ENCODE assay signal across 8 mouse cellular contexts in the genomic region with DNA sequence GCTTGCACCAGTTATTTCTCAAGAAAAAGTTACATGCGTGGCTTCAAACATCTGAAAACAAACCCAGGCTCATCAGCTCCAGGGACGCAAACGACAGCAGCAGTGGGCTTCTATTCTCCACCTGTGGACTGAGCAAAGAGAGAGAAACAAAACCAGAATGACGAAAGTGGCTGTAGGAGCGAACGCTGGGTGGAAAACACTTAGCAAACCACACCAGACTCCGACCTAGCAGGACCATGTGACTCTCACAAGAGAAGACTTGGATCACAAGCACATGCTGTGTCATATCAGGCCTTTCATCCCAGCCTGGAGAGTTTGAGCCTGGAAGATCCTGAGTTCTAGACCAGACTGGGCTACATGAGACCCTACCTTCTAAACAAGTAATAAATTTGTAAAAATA. TPM values are rescaled to one million over a fixed set of nuclear protein-coding genes. Genes with fewer than 3 reads are reported as not detected.
DNase-seq lines count a peak whose midpoint lies in the region; ATAC-seq and TF ChIP-seq lines count a peak whose summit lies in the region.

No protein-coding gene starts in this region.

- peaks cover 2% of the 10 kb centered on the region; the same call in 1 of the 2 replicates for H3K27me3 ChIP-seq in forebrain, embryonic 12.5 days
- no peaks in the 10 kb centered on the region for H3K27me3 ChIP-seq in forebrain, embryonic 11.5 days (ENCODE audit: control insufficient read depth, insufficient read depth, low read length)
- peaks cover 8% of the 10 kb centered on the region for H3K27me3 ChIP-seq in midbrain, embryonic 12.5 days

- no peak overlapping the region for H3K4me3 ChIP-seq in forebrain, embryonic 12.5 days (replicated peaks)
- H3K4me3 ChIP-seq in forebrain, embryonic 11.5 days (ENCODE audit: low read depth, low read length) = no peak overlapping the region
- no peak overlapping the region for H3K4me3 ChIP-seq in layer of hippocampus, adult 2 months
- H3K4me3 ChIP-seq in bone marrow, adult 2 months (replicated peaks; ENCODE audit: control insufficient read depth, low read depth, low read length) = no peak overlapping the region
- no peak overlapping the region for H3K4me3 ChIP-seq in midbrain, embryonic 12.5 days

- no peak for TF ChIP-seq CTCF in layer of hippocampus, adult 2 months (conservative IDR thresholded peaks at IDR 0.05)
- no peak for TF ChIP-seq CTCF in bone marrow, adult 2 months (IDR thresholded peaks at IDR 0.05; ENCODE audit: control insufficient read depth, insufficient read depth, low read length)

- H3K4me2 ChIP-seq in forebrain, embryonic 12.5 days = no peak overlapping the region
- H3K4me2 ChIP-seq in forebrain, embryonic 11.5 days (ENCODE audit: low read depth, low read length, severe bottlenecking) = no peak overlapping the region
- H3K4me2 ChIP-seq in midbrain, embryonic 12.5 days (replicated peaks) = no peak overlapping the region

- no peaks in the 10 kb centered on the region for H3K9me3 ChIP-seq in forebrain, embryonic 12.5 days
- H3K9me3 ChIP-seq in forebrain, embryonic 11.5 days (ENCODE audit: control insufficient read depth, low read length) = no peaks in the 10 kb centered on the region
- no peaks in the 10 kb centered on the region for H3K9me3 ChIP-seq in midbrain, embryonic 12.5 days

- WGBS in forebrain, embryonic 12.5 days = 81% methylated on average over 7 of the region's 7 CpGs
- WGBS in forebrain, embryonic 11.5 days = 85% methylated on average over 7 of the region's 7 CpGs
- 50% methylated on average over 7 of the region's 7 CpGs for WGBS in bone marrow, adult 2 months
- WGBS in midbrain, embryonic 12.5 days = 66% methylated on average over 7 of the region's 7 CpGs

- H3K27ac ChIP-seq in forebrain, embryonic 12.5 days = peak overlapping the region; percentile 32; the same call in 1 of the 2 replicates
- H3K27ac ChIP-seq in forebrain, embryonic 11.5 days (ENCODE audit: low read depth, low read length) = no peak overlapping the region
- H3K27ac ChIP-seq in layer of hippocampus, adult 2 months = 0 out of 2 replicates have a peak overlapping the region, but pooled peaks have one; percentile 76
- H3K27ac ChIP-seq in bone marrow, adult 2 months (ENCODE audit: control insufficient read depth, insufficient read depth, low read depth, low read length, poor library complexity) = peak overlapping the region; percentile 26; the same call in 1 of the 2 replicates
- H3K27ac ChIP-seq in midbrain, embryonic 12.5 days (replicated peaks) = peak overlapping the region; percentile 27; the same call in 1 of the 2 replicates

- no peak for DNase-seq in forebrain, embryonic 11.5 days (ENCODE audit: low spot score)
- DNase-seq in layer of hippocampus, adult 2 months (ENCODE audit: low spot score in 2 of 2) = no peak
- DNase-seq in layer of hippocampus, adult 9-10 months (ENCODE audit: low spot score) = no peak
- DNase-seq in urinary bladder, postnatal 10 days (ENCODE audit: low spot score) = no peak
- no peak for DNase-seq in spleen, postnatal 14 days (ENCODE audit: low spot score in 2 of 2)

- TF ChIP-seq POLR2A in bone marrow, adult 2 months (IDR thresholded peaks at IDR 0.05; ENCODE audit: borderline replicate concordance, control insufficient read depth, low read depth, low read length) = no peak

- H3K4me1 ChIP-seq in forebrain, embryonic 12.5 days = peaks cover 24% of the 10 kb centered on the region
- H3K4me1 ChIP-seq in forebrain, embryonic 11.5 days (replicated peaks; ENCODE audit: control insufficient read depth, insufficient read depth, low read length) = peaks cover 2% of the 10 kb centered on the region; the same call in 1 of the 2 replicates
- peaks cover 8% of the 10 kb centered on the region for H3K4me1 ChIP-seq in bone marrow, adult 2 months (ENCODE audit: control insufficient read depth, insufficient read depth, low read length)
- H3K4me1 ChIP-seq in midbrain, embryonic 12.5 days = peaks cover 25% of the 10 kb centered on the region

- no peak overlapping the region for H3K9ac ChIP-seq in forebrain, embryonic 12.5 days
- H3K9ac ChIP-seq in forebrain, embryonic 11.5 days (ENCODE audit: low read length) = no peak overlapping the region
- no peak overlapping the region for H3K9ac ChIP-seq in midbrain, embryonic 12.5 days (replicated peaks)

- H3K36me3 ChIP-seq in forebrain, embryonic 12.5 days (replicated peaks) = no peaks in the 10 kb centered on the region
- no peaks in the 10 kb centered on the region for H3K36me3 ChIP-seq in forebrain, embryonic 11.5 days (ENCODE audit: control insufficient read depth, insufficient read depth, low read length)
- H3K36me3 ChIP-seq in midbrain, embryonic 12.5 days = no peaks in the 10 kb centered on the region

- ATAC-seq in forebrain, embryonic 12.5 days (ENCODE audit: low FRiP score) = no peak
- ATAC-seq in forebrain, embryonic 11.5 days (replicated peaks; ENCODE audit: low FRiP score) = no peak
- ATAC-seq in midbrain, embryonic 12.5 days (ENCODE audit: low FRiP score, low read depth) = no peak; the same call in 1 of the 2 replicates

RNA-seq across cellular contexts. Expression of gene Chd2, which starts 41.8 kb away (rescaled TPM):
- polyA plus RNA-seq in forebrain, embryonic 12.5 days (2016; fragmentation: Nextera tagmentation; extraction: Ambion mirVana) = 69.4 and 78.8 TPM in 2 replicates
- 61.0 and 66.1 TPM in 2 replicates for polyA plus RNA-seq in forebrain, embryonic 11.5 days (2014; fragmentation: Nextera tagmentation; extraction: Ambion mirVana)
- 10 to 100 TPM; 57.1 to 58.3 TPM for total RNA-seq in layer of hippocampus, adult 2 months (2021)
- polyA plus RNA-seq in bone marrow, adult 2 months (2011; ENCODE audit: insufficient read depth, insufficient read length, low replicate concordance, missing spikeins) = 60.1 and 96.4 TPM in 2 replicates
- polyA plus RNA-seq in midbrain, embryonic 12.5 days (2016; fragmentation: Nextera tagmentation; extraction: Ambion mirVana) = 54.8 and 61.4 TPM in 2 replicates
